Mouse (Mus musculus) heart, embryonic 14.5 days (tissue): Measurements from ENCODE around the gene Cachd1. TPM values are rescaled to one million over a fixed set of nuclear protein-coding genes. Genes with fewer than 3 reads are reported as not detected.

Source experiments
- ATAC-seq: fragments of 200-750 bp; cut with Nextera tagmentation; 2 replicates; pipeline ENCODE4 v1.8.0; 2017; ENCODE audit warnings: low read depth, moderate TSS enrichment; ENCODE audit not compliant: insufficient number of reproducible peaks, insufficient read depth, low FRiP score
- H3K27ac ChIP-seq, 2 experiments: fragments of 200-500 bp in 1 of 2; fragments of 300-500 bp in 1 of 2; sonication (generic) in 1 of 2; replicated peaks in 1 of 2; 2 replicates each; pipeline ENCODE4 v1.5.1; 2012 to 2014; ENCODE audit warnings: low read depth in 2 of 2, low read length in 2 of 2, control low read depth in 1 of 2, mild to moderate bottlenecking in 1 of 2, mixed read lengths in 1 of 2; ENCODE audit not compliant: control insufficient read depth in 1 of 2, insufficient read depth in 1 of 2
- H3K27me3 ChIP-seq: fragments of 300-500 bp; sonication (generic); 2 replicates; pipeline ENCODE4 v1.6.1; 2014; ENCODE audit warnings: mild to moderate bottlenecking, low read length, control low read depth; ENCODE audit not compliant: control insufficient read depth, insufficient read depth
- H3K36me3 ChIP-seq: fragments of 300-500 bp; sonication (generic); 2 replicates; pipeline ENCODE4 v1.6.1; 2014; ENCODE audit warnings: mild to moderate bottlenecking, control low read depth, low read length, mixed read lengths; ENCODE audit not compliant: control insufficient read depth, insufficient read depth
- H3K4me1 ChIP-seq, 2 experiments: fragments of 200-500 bp in 1 of 2; fragments of 300-500 bp in 1 of 2; sonication (generic) in 1 of 2; 2 replicates each; pipeline ENCODE4 v1.6.1; 2012 to 2014; ENCODE audit warnings: low read length in 2 of 2, control low read depth in 1 of 2, mixed read lengths in 1 of 2; ENCODE audit not compliant: control insufficient read depth in 2 of 2, insufficient read depth in 2 of 2
- H3K4me2 ChIP-seq: fragments of 300-500 bp; sonication (generic); 2 replicates; pipeline ENCODE4 v1.6.1; 2014; ENCODE audit warnings: mild to moderate bottlenecking, low read length
- H3K4me3 ChIP-seq, 2 experiments: fragments of 200-500 bp in 1 of 2; fragments of 300-500 bp in 1 of 2; sonication (generic) in 1 of 2; 2 replicates each; pipeline ENCODE4 v1.5.1; 2012 to 2014; ENCODE audit warnings: low read length in 2 of 2, mild to moderate bottlenecking in 2 of 2, control low read depth in 1 of 2, low read depth in 1 of 2, moderate library complexity in 1 of 2; ENCODE audit not compliant: control insufficient read depth in 1 of 2, insufficient read depth in 1 of 2
- H3K9ac ChIP-seq: fragments of 300-500 bp; sonication (generic); 2 replicates; pipeline ENCODE4 v1.6.1; 2014; ENCODE audit warnings: mild to moderate bottlenecking, low read length
- H3K9me3 ChIP-seq: fragments of 300-500 bp; sonication (generic); 2 replicates; pipeline ENCODE4 v1.6.1; 2016; ENCODE audit warnings: low read length, control low read depth; ENCODE audit not compliant: control insufficient read depth
- WGBS: fragments of 180-500 bp; shearing (Covaris S2); extraction: QIAGEN DNeasy Blood & Tissue Kit; methylation state at CpG from one replicate; pipeline ENCODE4 v1.1.7; 2014; 5-methylcytosine and 5-hydroxymethylcytosine counted together
- polyA plus RNA-seq: library from polyadenylated mRNA; unstranded; fragments of >200 nt; fragmentation: Nextera tagmentation; extraction: Ambion mirVana; gene quantifications from 2 replicates; pipeline ENCODE4 v1.2.1, GENCODE M21; 2014

The Cachd1 gene
- polyA plus RNA-seq, 1 experiment from 2014 or later: 9.2 TPM

DNA sequence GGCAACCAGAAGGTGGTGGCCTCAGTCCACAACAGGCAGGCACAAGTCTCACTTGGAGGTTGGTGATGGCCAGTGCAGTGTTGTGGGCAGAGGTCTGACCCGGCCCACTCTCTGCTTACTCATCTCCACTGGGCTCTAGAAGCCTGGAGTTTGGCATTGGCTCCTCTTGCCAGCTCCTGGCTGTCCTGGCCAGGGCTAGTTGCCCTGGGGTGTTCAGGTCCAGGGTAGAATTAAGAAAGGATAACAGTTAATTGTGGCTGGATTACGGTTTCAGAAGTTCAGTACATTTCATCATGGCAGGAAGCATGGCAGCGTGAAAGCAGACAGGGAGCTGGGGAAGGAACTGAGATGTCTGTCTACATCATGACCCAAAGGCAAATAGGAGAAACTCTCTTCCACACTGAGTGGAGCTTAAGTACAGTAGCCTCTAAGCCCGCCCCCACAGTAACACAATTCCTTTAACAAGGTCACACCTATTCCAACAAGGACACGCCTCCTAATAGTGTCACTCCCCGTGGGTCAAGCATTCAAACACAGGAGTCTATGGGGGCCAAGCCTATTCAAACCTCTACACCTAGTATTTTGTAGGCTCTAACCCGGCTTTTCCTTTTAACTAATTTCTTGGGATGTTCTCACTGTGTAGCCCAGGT, 74.5 kb downstream of the Cachd1 start:
- H3K4me1 ChIP-seq: no peaks in the 10 kb centered on the region; a peak in 1 of 4 replicates
- ATAC-seq: no peak
- H3K9me3 ChIP-seq: no peaks in the 10 kb centered on the region
- WGBS: 80% methylated on average over 7 of the region's 7 CpGs
- H3K4me3 ChIP-seq: no peak overlapping the region
- H3K27me3 ChIP-seq: no peaks in the 10 kb centered on the region
- H3K27ac ChIP-seq: no peak overlapping the region
- H3K9ac ChIP-seq: no peak overlapping the region
- no peaks in the 10 kb centered on the region for H3K36me3 ChIP-seq
- no peak overlapping the region for H3K4me2 ChIP-seq

DNA sequence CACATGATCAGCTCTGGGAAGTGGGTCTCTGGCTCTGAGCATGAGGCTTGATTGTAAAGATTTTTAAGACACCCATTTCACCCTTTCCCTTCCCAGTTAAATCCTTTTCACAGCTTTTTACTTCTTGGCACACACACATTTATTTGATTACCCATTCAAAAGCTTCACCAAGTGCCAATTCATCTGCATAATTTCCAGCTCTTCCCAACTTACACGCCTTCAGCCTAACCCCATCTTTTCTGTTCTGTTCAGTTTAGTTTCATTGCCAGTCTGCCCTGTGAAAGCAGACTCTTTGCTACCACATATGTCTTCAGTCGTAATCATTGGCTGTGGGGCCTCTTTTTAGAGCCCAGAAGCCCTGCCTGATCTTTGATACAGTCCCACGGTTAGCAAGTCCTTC, 76.0 kb downstream of the Cachd1 start:
- no peaks in the 10 kb centered on the region for H3K27me3 ChIP-seq
- no peak for ATAC-seq
- no peak overlapping the region for H3K4me2 ChIP-seq
- no peak overlapping the region for H3K27ac ChIP-seq
- no peaks in the 10 kb centered on the region for H3K9me3 ChIP-seq
- no peak overlapping the region for H3K9ac ChIP-seq
- no peaks in the 10 kb centered on the region for H3K36me3 ChIP-seq
- 71% methylated on average over 3 of the region's 3 CpGs for WGBS
- H3K4me1 ChIP-seq: peaks cover 5 to 13% of the 10 kb centered on the region in 2 experiments; a peak in 3 of 4 replicates
- H3K4me3 ChIP-seq: no peak overlapping the region

DNA sequence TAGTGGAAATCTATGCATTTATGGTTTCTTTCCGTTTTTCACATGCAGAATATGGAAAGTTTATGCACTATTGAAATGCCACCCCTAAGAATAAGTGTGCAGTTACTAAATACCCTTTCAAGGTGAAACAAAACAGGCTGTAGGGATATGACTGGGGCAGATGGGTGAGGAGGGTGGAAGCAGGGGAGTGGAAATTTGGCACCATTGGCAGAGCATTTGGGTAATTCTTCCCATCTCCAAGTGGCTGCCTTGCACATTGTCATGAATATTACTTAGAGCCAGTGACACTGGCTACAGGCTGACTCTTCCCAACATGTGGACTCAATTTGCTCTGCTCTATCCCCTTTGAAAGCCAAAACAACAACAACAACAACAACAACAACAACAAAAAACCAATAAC, 77.0 kb downstream of the Cachd1 start:
- 85% methylated on average over 1 of the region's 1 CpGs for WGBS
- Histone ChIP-seq H3K27me3 (no peaks in the 10 kb centered on the region), H3K27ac (no peak overlapping the region), H3K4me3 (no peak overlapping the region), H3K9me3 (no peaks in the 10 kb centered on the region), H3K9ac (no peak overlapping the region), H3K4me1 (peaks cover 6 to 16% of the 10 kb centered on the region in 2 experiments; a peak in 3 of 4 replicates), H3K4me2 (no peak overlapping the region), H3K36me3 (no peaks in the 10 kb centered on the region)
- ATAC-seq: no peak

DNA sequence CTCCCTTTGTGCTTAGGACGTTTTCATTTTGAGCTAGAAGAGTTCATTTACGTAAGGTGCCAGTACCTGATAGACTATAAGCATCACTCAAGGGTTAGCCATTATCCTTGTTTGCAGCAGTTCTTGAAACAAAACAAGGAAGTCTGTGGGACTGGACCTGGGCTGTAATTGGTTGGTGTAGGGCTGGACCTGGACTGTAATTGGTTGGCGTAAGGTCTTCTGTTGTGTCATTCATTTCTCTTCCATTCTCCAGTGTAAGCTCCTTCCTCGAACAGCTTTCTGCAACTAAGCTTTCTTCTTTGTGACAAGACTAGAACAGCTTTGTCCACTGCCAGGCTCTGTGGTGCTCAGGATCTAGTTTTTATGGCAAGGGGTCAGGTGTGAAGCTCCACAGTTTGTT, 78.9 kb downstream of the Cachd1 start:
- no peak for ATAC-seq
- Histone ChIP-seq H3K4me3 (no peak overlapping the region), H3K36me3 (no peaks in the 10 kb centered on the region), H3K9ac (no peak overlapping the region), H3K4me2 (no peak overlapping the region), H3K27me3 (no peaks in the 10 kb centered on the region), H3K27ac (no peak overlapping the region), H3K9me3 (no peaks in the 10 kb centered on the region), H3K4me1 (peaks cover 10 to 16% of the 10 kb centered on the region in 2 experiments; a peak in 3 of 4 replicates)
- WGBS: 86% methylated on average over 4 of the region's 4 CpGs

DNA sequence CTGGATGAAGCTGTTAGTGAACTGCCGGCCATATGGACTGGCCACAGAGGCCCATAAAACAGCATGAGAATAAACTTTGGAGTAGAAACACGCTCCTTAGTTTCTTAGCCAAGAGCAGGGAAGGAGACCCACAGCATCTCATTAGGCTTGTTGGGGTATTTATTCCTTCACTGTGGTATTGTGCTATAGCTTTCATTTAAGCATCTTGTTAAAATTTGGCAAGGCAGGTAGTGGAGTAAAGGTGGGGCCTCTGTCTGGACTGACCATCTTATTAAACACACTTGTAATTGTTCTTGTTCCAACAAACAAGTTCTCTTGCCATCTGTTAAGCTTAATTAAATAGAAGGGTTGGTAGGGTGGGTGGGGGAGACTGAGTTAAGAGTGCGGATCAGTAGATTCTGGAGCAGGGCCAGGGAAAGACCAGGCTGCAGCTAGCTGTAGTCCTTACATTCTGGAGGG, 81.0 kb downstream of the Cachd1 start:
- H3K27ac ChIP-seq: no peak overlapping the region
- no peak overlapping the region for H3K4me3 ChIP-seq
- no peaks in the 10 kb centered on the region for H3K27me3 ChIP-seq
- no peak overlapping the region for H3K9ac ChIP-seq
- H3K4me2 ChIP-seq: no peak overlapping the region
- WGBS: 78% methylated on average over 3 of the region's 3 CpGs
- no peaks in the 10 kb centered on the region for H3K9me3 ChIP-seq
- no peak for ATAC-seq
- H3K4me1 ChIP-seq: peaks cover 10 to 16% of the 10 kb centered on the region in 2 experiments; a peak in 3 of 4 replicates
- H3K36me3 ChIP-seq: no peaks in the 10 kb centered on the region

- Histone ChIP-seq H3K9ac (no peak overlapping the region), H3K4me2 (no peak overlapping the region), H3K4me1 (peaks cover 5 to 13% of the 10 kb centered on the region in 2 experiments), H3K4me3 (no peak overlapping the region), H3K27ac (no peak overlapping the region), H3K9me3 (no peaks in the 10 kb centered on the region), H3K27me3 (no peaks in the 10 kb centered on the region), H3K36me3 (no peaks in the 10 kb centered on the region)
- WGBS: 55% methylated on average over 15 of the region's 15 CpGs
- ATAC-seq: no peak
Observed at GRCm38 (mm10) chr4:100863861-100864428, 87.5 kb downstream of the Cachd1 start.

GRCm38 (mm10) chr4:100865423-100865822, 88.9 kb downstream of the Cachd1 start:
- H3K4me2 ChIP-seq: no peak overlapping the region
- WGBS: 67% methylated on average over 13 of the region's 13 CpGs

More at GRCm38 (mm10) chr4:100865423-100865822, 88.9 kb downstream of the Cachd1 start:
- Histone ChIP-seq H3K9me3 (no peaks in the 10 kb centered on the region), H3K4me3 (no peak overlapping the region), H3K9ac (no peak overlapping the region), H3K27ac (no peak overlapping the region), H3K4me1 (peaks cover 4 to 13% of the 10 kb centered on the region in 2 experiments), H3K27me3 (no peaks in the 10 kb centered on the region), H3K36me3 (no peaks in the 10 kb centered on the region)
- ATAC-seq: no peak
